Mouse (Mus musculus) CH12F3 (cell line): ENCODE data around the gene Gm10358.
"Not testable (repeated sequence)": the region's sequence is repeated elsewhere in the genome, so short reads cannot be mapped to it uniquely, and the experiment has no call there.

Experiments used
- in situ Hi-C: fragments of 300-500 bp; cut with MboI; formaldehyde crosslinking; loops from 2 replicates; pipeline ENCODE4 v1.14.3; 2020; ENCODE audit warnings: low sequenced_read_pairs

The Gm10358 gene

GRCm38 (mm10) chr8:75406489-75406888, at the start of gene Gm10358:
Gene Gm10358, minus strand, starts transcription at chr8:75406589.
- in situ Hi-C loops: no loop called here

- in situ Hi-C loops: no loop called here
Measured at GRCm38 (mm10) chr8:75448394-75448793, 42.0 kb upstream of the Gm10358 start, which contains the start of gene Iqcm. Gene Iqcm, plus strand, starts transcription at chr8:75448694.

- in situ Hi-C loops: not testable (repeated sequence)
Measured at GRCm38 (mm10) chr8:75415696-75416095, 9.3 kb upstream of the Gm10358 start.

- in situ Hi-C loops: no loop called here
Measured at GRCm38 (mm10) chr8:75384770-75385290, 21.6 kb downstream of the Gm10358 start.

GRCm38 (mm10) chr8:75375530-75376123, 30.8 kb downstream of the Gm10358 start:
- in situ Hi-C loops: no loop called here

GRCm38 (mm10) chr8:75372006-75372405, 34.4 kb downstream of the Gm10358 start:
- in situ Hi-C loops: no loop called here
